Mouse (Mus musculus): ENCODE measurements around the gene Gm10491. TPM values are rescaled to one million over a fixed set of nuclear protein-coding genes. Genes with fewer than 3 reads are reported as not detected.
"Not testable (repeated sequence)": the region's sequence is repeated elsewhere in the genome, so short reads cannot be mapped to it uniquely, and the experiment has no call there.

Gm10491 gene
- not detected for total RNA-seq (2021)

DNA sequence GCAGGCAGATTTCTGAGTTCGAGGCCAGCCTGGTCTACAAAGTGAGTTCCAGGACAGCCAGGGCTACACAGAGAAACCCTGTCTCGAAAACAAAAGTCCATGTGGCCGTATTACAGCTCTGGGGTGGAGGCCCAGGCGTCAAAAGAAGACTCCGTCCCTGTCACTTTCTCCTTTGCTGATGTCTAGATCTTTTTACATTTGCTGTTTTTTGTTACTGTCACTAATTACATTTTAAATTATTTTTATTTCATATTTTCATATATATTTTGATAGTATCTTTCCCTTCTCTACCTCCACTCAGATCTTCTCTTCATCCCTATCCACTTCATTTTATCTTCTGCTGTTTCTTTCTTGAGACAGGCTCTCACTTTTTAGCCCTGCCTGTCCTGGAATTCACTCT is at the start of gene Gm10491:
Gene Gm10491, minus strand, starts transcription at position 101 of the 400 bp plus-strand sequence.
- DNase-seq = no peak

DNA sequence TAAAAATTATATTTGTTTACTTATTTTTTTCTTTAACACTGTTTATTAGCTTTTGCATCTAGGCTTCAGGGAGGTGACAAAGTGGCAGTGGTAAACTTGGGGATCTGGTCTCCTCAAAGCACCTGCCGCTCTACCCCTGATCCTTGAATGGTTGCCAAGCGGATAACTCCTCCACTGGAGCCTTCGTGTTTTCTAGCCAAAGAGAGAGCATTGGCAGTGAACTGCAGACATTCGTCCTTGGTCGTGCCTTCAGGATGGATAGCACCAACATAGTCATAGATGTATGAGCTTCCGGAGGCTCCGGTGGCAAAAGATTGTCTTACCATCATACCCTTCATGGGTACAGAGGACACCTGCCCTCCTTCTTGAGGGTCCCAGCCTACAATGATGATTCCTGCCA is 42.5 kb upstream of the Gm10491 start:
- DNase-seq = no peak

- peak; percentile 94 for DNase-seq
These were observed 40.4 kb upstream of the Gm10491 start for GRCm38 (mm10) chrX:7947900-7948492.

DNA sequence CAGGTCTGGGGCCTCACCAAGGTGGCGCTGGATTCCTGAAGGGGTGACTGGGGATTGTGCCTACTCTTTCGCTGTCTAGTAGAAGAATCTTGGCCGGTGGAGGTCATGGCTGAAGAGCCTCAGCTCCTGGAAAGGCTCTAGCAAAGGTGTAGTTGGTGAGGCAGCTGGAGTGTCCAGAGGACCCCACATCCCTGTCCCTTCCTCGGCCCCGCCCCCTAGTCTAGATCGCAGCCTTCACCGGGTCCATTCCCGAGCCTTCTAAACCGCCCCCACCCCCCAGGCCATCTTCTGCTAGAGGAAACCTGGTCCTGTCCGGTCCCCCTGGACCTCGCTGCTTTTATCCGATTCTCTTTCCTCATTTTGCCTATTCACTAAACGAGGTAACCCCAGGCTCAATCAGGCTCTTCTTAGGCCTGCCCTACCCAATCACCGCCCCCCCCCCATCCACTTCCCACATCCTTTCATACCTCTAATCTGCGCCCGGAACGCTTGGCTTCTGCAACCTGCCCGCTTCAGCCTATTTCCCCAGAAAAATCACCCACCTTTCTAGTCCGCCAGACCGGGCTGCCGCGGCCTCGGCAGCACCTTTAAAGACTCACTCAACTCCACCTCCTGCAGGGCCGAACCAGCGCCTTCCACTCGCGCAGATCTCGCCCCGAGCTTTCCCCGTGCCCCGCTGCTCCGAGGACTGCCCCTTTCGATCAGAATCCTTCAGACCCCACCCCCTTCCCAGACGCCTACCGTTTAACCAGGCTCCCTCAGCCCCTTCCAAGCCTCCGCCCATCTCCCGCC is 39.7 kb upstream of the Gm10491 start, which contains the start of gene Hdac6:
Gene Hdac6, minus strand, starts transcription at position 782 of the 792 bp plus-strand sequence.
- DNase-seq = peak; percentile 8

DNA sequence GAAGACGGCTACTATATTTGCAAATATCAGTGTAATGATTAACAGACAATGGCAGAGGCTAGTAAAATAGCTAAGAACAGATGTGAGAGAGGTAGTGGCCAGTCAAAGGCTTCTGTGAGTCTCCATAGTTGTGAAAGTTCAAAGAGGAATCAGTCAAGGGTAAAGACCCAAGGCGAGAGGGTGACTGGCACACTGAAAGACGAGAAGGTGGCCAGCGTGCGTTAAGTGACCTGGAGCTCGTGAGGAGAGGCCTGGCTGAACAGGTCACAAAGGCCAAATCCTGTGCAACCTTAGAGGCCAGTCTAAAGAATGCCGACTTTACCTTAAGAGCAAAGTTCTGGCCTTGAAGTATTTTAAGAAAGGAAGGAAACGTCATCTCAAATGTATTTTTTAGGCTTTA is 38.0 kb upstream of the Gm10491 start:
- DNase-seq = no peak

- no peak for DNase-seq
These were observed 30.0 kb upstream of the Gm10491 start for GRCm38 (mm10) chrX:7937667-7938066.

DNA sequence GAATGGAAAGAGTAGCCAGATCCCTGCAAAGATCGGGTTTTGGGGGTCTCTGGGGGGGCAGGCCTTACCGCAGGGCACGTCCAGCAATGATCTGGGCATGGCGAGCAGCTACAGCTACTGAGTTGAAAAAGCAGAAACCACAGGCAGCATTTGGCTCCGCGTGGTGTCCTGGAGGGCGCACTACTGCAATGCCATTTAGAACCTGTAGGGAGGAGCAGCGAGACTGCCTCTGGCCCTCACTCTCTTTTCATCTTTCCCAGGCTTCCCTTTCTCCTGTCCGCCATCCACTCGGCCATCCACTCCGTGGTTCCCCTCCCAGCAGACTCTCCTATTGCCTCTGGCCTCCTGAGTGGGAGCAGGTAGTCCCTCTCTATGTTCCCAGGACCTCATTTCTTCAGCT is 29.2 kb upstream of the Gm10491 start:
- no peak for DNase-seq

DNA sequence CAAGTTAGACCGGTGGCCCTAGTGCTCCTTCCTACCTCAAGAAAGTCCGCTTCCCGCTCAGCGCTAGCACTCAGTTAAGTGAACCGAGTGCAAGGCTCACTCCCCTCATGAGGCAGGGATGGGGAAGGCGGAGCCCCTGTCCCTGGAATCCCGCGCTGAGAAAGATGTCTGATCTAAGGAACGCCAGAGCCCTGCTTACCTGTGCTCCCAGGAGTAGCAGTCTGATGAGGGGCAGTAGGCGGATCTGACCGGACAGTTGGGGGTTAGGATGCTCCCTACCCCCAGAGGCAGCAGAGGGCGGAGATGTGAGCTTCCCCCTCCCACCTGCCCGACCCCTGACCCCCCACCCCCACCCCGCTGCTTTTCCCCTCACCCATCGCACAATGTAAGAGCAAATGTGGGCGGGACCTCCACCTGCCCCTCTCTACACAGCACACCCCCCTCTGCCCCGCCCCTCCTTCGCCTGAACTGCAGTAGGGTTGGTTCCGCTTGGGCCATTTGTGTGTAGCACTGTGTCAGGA is 20.7 kb upstream of the Gm10491 start, which contains the start of gene Eras:
Gene Eras, minus strand, starts transcription at position 338 of the 521 bp plus-strand sequence.
- no peak for DNase-seq

DNA sequence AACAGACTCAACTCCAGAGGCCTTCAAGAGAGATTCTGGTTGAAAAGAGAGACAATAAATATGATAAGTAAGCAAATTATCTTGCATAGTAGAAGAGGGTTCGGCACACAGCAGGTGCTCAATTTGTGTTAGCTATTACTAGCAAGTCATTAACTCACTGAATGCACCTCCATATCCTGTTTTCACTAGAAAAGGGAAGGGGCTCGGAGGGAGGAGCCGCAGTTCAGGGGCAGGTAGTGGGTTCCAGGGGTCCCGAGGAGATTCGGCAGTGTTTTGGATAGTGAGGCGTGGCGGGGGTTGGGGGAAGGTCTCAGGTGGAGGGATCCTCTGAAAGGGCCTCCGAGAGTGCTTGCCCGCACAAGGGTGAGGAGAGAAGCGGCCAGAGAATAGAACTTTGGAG is 19.5 kb upstream of the Gm10491 start:
- no peak for DNase-seq

GRCm38 (mm10) chrX:7926266-7926665 is 18.6 kb upstream of the Gm10491 start:
- no peak for DNase-seq

DNA sequence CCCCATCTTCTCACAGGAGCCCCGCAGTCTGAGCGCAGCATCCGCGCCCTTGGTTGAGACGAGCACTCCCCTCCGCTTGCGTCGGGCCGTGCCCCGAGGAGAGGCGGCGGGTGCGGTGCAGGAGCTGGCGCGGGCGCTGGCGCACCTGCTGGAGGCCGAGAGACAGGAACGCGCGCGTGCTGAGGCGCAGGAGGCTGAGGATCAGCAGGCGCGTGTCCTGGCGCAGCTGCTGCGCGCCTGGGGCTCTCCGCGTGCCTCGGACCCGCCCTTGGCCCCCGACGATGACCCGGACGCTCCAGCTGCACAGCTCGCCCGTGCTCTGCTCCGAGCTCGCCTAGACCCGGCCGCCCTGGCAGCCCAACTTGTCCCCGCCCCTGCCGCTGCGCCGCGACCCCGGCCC is 14.4 kb upstream of the Gm10491 start:
- DNase-seq = no peak

DNA sequence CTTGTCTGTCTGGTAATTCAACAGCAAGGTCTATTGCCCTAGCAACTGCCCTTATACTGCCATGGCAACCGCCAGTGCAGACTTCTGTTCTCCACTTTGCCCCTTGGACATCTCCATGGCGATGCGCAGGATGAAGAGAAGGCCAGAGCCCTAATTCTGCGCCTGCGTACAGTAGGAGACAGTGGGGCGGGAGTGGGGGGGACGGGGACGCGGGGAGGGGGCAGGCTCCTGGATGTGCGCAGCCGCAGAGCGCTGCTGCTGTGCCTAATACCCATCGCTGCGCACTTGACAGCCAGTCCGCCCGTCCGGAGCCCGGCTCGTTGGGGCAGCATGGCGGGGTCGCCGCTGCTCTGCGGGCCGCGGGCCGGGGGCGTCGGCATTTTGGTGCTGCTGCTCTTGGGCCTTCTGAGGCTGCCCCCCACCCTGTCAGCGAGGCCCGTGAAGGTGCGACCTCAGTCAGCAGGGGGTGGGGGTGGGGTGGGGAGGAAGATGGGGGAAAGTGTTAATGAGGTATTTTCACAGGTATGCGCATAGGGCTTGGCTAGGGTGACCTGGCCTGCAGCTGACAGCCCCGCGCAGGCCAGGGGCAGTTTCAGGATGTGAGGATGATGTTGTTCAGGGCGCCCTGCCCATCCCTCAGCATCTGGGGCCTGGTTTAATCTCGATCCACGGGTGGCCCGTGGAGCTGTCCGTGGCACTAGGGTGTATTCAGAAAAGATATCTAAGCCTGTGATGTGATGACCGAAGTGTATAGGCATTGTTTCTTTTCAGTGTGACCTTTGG is 12.2 kb upstream of the Gm10491 start, which contains the start of gene Pcsk1n:
Gene Pcsk1n, plus strand, starts transcription at position 222 of the 783 bp plus-strand sequence.
- no peak for DNase-seq

GRCm38 (mm10) chrX:7917960-7918359 is 10.3 kb upstream of the Gm10491 start:
- not testable (repeated sequence) for DNase-seq

- peak; percentile 58 for DNase-seq
These were observed 8.0 kb upstream of the Gm10491 start for GRCm38 (mm10) chrX:7915669-7916068.

DNA sequence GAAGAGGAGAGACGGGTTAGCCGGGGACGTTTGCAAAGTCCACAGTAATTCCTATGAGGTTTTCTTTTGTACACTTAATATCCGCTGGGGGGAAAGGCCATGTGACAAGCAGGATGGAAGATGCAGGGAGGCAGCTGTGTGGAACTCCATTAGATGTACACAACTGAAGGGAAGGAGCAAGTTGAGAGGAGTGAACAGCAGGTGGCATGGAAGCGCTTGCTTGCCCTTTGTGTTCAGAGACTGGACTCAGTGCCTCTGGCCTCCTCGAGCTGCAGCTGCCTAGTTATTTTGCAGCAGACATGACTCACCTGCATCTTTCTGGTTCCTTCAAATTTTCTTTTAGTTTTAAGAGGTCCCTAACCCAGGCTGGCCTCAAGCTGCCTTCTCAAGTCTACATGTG is 2.8 kb upstream of the Gm10491 start:
- no peak for DNase-seq

DNA sequence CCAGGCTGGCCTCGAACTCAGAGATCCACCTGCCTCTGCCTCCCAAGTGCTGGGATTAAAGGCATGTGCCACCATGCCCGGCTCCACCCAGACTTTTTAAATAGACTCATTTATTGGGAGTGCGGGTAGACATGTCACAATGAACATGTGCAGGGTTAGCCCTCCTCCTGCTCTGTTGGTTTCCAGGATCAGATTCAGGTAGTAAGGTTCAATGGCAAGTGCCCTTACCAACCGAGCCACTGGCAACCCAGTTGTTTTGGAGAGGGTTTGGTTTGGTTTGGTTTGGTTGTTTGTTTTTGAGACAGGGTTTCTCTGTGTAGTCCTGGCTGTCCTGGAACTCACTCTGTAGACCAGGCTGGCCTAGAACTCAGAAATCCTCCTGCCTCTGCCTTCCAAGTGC is 1.6 kb upstream of the Gm10491 start, which contains the start of gene Gm10490:
Gene Gm10490, plus strand, starts transcription at position 301 of the 400 bp plus-strand sequence.
- not testable (repeated sequence) for DNase-seq

DNA sequence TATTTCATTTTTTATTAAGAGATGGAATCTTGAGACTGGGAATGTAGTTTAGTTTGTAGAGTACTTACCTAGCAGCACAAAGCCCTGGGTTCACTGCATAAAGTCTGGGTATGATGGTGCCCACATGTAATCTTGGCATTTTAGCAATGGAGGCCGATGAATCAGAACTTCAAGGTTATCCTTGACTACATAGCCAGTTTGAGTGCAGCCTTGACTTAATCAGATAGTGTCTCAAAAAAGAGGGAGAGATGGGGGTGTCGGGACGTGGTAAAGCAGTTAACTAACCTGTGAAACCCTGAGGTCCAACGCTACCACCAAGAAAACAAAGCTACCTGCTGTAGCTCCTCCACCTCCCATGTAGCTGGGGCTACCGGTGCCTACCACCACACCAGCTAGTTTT is 3.2 kb downstream of the Gm10491 start:
- no peak for DNase-seq

- peak; percentile 86 for DNase-seq
These were observed 8.5 kb downstream of the Gm10491 start, which contains the start of the genes Pqbp1 and Timm17b for GRCm38 (mm10) chrX:7898880-7899874. Pqbp1 (minus strand) TSS chrX:7899269. Timm17b (plus strand) TSS chrX:7899357.

DNA sequence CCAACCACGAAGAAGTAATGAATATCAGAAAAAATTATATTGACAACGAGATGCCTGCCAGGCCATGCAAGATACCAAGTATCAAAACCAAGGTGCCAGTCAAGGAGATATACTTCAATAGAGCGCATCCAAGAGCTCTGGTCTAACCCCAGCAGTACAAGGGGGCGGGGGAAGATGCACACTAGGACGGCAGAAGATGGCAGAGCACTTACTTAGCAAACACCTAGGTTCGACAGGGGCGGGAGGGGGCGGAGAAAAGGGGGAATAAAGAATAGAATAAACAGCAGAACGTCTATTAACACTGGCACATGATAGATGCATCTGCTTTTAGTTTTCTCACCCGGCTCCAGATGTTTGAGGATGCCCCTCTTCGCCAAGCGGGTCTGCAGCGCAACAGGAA is 9.4 kb downstream of the Gm10491 start:
- no peak for DNase-seq

- peak; percentile 87 for DNase-seq
These were observed 23.6 kb downstream of the Gm10491 start, which contains the start of gene Slc35a2 for GRCm38 (mm10) chrX:7883841-7884567. Slc35a2 (plus strand) TSS chrX:7884028.

Measured in heart, postnatal 4 days (tissue).